Mouse (Mus musculus): ENCODE results near the gene 1700061G19Rik.

Gene 1700061G19Rik

DNA sequence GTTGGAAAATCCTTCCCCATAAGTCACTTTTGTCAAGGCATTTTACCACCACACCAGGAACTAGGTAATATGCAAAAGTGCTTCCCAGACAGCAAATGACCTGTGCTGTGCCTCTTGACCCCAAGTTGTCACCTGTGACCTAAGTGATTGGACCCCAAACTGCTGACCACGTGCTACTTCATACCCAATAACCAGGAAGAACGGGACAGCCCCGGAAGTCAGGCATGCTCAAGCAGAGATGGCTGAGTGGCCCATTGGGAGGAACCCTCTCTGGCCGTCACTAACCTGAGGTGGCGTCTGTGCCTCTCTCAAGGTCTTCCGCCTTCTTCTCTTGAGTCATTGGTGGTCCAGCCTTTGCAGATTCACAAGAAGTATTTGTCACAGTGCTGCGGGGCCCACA, 2.8 kb upstream of the 1700061G19Rik start:
- no peak for DNase-seq

DNA sequence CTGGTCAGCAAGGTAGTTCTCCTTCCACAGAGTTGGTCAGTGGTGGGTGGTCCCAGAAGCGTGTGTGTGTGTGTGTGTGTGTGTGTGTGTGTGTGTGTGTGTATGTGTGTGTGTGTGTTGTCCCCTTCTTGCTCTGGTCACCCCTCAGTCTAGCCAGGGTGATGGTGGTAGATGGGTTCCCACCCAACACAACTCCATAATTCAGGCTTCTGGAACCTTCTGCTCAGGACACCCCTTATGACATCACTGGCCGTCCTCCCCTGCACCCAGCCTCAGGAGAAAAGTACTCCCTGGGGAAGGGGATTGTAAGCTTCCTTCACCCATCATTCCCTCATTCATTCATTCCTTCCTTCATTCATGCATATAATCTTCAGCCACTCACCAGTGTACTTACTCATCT, 1.0 kb upstream of the 1700061G19Rik start, which contains the start of gene Acsbg2:
Gene Acsbg2, minus strand, starts transcription at position 211 of the 400 bp plus-strand sequence.
- DNase-seq: no peak

DNA sequence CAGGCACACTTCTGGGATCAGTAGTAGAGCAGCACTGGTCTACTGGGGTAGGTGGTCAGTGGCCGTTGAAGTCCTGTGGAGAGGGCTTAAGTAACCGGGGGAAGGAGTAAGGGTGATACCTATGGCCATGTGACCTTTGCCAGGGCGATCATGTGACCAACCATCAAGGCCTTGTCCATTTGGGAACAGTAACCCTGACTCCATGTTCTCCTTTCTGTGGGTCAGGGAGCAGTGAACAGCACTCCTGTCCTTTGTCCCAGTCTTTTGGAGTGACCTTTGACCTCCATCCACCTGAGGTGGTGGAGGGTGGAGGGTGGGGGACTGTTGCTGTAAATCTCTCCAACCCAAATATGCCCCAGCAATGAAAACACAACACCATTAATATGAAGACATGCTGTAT, 1.2 kb downstream of the 1700061G19Rik start:
- DNase-seq: no peak

GRCm38 (mm10) chr17:56876981-56877380, 1.7 kb downstream of the 1700061G19Rik start:
- no peak for DNase-seq

- DNase-seq: no peak
These were observed 2.1 kb downstream of the 1700061G19Rik start for GRCm38 (mm10) chr17:56877426-56877825.

GRCm38 (mm10) chr17:56883612-56884011, 8.3 kb downstream of the 1700061G19Rik start:
- DNase-seq: no peak

GRCm38 (mm10) chr17:56884331-56884730, 9.1 kb downstream of the 1700061G19Rik start:
- DNase-seq: no peak

DNA sequence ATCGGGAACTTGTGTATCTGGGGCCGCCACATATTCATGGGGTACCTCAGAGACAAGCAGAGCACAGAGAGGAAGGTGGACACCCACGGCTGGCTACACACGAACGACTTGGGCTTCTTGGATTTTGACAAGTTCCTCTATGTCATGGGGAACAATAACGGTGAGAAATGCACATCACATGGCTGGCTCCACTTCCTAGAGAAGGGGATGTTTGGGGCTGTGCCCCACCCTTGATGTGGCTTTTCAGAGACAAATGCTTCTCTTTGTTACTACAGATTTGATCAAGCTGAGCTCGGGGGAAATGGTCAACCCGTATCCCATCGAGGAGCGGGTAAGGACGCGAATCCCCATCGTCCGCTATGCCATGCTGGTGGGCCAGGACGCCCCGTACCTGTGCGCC, 9.5 kb downstream of the 1700061G19Rik start:
- no peak for DNase-seq

GRCm38 (mm10) chr17:56888050-56888449, 12.8 kb downstream of the 1700061G19Rik start:
- no peak for DNase-seq

- DNase-seq: no peak
These were observed 14.7 kb downstream of the 1700061G19Rik start for GRCm38 (mm10) chr17:56890018-56890417.

DNA sequence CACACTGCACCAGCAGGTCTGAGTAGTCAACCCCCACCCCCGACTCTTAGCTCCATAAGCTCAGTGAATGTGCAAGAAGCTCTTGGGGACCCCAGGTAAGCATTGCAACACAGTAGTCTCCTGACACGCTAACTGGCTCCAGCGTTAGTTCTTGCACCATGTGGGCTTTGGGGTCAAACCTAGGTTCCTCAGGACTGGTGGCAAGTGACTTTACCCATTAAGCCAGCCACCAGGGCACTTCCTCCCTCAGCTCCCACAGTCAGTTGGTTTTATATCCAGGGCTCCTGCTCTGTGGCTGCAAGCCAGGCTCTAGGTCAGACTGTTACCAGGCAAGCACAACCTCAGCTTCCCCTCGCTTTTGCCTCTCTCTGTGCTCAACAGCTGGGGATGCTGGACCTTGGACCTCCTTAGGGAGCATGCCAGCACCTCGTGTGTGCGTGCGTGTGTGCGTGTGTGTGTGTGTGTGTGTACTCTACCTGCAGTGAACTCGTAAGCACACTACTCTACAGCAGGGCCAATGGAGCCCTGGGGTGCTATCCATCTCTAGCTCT, 20.2 kb downstream of the 1700061G19Rik start:
- no peak for DNase-seq

GRCm38 (mm10) chr17:56896513-56897129, 21.3 kb downstream of the 1700061G19Rik start:
- DNase-seq: no peak

GRCm38 (mm10) chr17:56897630-56898195, 22.4 kb downstream of the 1700061G19Rik start:
- DNase-seq: peak; percentile 73

DNA sequence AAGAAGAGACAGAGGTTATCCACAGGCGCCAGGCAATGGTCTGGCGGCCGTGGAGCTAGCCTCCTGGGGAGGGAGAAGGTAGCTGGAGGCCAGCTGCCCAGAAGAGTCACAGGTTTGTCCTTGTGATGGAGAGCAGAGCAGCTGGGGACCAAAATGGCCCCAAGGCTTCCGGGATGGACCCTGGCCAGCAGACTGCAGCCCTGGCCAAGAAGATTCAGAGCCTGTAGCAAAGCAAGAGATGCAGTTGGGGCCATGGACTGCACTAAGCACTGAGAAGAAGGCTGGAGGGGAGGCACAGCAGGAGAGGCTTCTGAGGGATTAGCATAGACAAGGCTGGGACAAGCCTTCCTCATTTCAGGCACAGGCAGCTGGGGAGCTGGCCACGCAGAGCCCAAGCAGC, 27.4 kb downstream of the 1700061G19Rik start:
- DNase-seq: no peak

DNA sequence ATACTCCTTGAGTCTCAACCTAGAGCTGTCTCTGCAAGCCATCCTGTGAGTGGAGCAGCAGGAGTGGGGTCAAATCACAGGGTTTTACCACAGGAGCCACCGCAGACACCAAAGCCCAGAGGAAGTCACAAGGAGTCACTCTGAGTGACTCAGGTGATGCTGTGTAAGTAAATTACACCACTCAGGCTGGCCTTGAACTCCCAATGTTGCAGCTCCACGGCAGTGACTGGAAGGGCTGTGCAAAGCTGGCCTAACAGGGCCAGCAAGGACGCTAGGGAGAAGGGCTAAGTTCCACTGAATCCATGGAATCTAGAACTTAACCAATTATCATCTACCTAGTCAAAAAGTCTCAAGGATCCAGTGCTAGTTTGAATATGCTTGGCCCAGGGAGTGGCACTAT, 30.9 kb downstream of the 1700061G19Rik start:
- DNase-seq: no peak

DNA sequence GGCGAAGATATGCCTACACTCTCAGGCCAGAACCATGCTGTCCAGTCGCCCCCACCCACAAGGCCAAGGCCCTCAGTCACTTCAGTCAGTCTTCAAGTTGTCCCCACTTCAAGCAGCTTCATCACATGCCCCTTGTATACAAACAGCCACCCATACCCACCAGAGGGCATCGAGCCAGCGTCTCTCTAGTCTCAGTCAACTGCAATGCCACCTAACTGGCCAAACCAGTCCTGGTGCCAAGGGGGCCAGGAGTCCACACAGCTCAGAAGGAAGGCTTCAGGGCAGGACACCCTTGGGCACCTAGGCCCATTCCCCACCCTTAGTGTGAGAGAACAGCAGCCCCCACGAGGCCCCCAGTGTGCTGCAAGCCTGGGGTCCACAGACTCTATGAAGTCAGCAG, 31.8 kb downstream of the 1700061G19Rik start:
- DNase-seq: no peak

DNA sequence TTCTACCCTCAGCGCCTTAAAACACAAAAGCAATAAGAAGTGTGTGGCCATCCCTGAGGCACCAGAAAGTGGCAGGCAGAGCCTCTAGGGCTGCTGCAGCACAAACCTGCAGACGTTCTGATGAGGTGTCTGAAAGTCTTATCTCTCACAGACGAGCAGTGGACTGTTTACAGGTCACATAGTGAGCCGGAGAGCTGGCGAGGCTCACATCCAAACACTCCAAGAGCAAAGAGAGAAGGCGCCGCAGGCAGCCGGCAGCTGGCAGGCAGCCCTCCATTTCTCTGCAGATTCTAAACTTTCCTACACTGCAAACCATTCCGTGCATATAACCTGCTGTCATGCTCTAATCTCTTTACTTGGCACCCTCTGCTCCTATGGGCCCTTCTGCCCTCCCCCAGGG, 32.6 kb downstream of the 1700061G19Rik start:
- DNase-seq: no peak

DNA sequence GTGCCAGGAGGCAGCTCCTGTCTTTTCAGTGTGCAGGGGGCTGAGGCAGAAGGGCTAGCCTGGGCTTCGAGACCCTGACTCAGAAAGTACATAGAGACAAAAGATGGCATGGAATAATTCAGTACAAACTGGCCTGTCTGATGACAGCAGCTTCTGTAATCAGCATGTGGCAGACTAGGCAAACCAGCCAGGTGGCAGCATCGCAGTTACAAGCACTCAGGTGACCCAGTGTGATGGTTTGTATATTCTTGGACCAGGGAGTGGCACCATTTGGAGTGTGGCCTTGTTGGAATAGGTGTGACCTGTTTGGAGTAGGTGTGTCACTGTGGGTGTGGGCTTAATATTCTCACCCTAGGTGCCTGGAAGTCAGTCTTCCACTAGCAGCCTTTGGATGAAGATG, 34.5 kb downstream of the 1700061G19Rik start:
- peak; percentile 45 for DNase-seq

DNA sequence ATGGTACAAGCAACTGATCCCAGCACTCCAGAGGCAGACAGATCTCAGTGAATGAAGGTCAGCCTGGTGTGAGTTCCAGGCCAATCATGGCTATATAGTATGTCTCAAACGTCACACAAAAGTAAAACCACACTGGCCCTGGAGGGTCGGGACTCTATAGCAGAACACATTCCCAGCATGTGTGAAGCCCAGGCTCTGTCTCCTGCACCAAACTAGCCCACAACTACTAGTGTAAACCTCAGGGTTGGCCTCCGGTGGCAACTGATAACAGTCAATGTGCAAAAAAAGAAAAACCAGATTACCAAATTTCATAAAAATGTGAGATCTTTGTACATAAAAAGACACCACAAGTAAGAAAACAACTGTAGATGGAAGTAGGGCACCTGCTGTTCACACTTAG, 37.7 kb downstream of the 1700061G19Rik start:
- no peak for DNase-seq

DNA sequence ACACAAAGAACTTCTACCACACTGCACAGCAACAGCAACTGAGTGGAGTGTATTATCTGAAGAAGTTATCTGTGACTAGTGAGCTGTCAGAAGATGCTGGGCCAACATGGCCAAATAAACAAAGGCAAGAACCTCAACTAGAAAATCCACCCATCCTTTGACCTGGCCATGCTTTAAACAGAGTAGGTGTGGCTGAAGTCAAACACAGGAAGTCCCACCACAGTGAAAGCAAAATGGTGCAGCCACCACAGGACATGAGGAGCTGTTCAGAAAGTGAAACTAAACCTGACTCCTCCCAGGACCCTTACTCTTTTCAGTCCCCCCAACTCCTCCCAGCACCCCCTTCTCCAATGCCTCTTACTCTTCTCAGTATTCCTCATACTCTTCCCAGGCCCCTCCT, 38.2 kb downstream of the 1700061G19Rik start:
- DNase-seq: no peak

GRCm38 (mm10) chr17:56917166-56917565, 41.9 kb downstream of the 1700061G19Rik start:
- no peak for DNase-seq

GRCm38 (mm10) chr17:56919725-56920124, 44.4 kb downstream of the 1700061G19Rik start:
- no peak for DNase-seq

- no peak for DNase-seq
These were observed 50.7 kb downstream of the 1700061G19Rik start for GRCm38 (mm10) chr17:56925998-56926397.

DNA sequence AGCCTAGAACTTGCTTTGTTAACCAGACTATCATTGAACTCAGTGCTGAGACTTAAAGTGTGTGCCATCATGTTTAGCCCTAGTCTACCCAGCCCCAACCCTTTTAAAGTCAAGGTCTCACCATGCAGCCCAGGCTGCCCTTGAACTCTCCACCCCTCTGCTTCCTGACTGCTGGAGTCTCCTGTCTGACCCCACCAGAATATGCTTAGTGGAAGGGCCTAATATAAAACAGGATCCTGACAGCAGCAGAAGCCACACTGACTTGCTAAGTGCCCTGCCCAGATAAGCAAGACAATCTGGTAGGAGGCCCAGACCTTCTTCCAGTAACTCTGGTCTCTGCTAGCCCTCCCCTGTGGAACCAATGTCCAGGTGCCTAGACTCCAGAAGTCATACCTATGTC, 53.8 kb downstream of the 1700061G19Rik start:
- no peak for DNase-seq

DNA sequence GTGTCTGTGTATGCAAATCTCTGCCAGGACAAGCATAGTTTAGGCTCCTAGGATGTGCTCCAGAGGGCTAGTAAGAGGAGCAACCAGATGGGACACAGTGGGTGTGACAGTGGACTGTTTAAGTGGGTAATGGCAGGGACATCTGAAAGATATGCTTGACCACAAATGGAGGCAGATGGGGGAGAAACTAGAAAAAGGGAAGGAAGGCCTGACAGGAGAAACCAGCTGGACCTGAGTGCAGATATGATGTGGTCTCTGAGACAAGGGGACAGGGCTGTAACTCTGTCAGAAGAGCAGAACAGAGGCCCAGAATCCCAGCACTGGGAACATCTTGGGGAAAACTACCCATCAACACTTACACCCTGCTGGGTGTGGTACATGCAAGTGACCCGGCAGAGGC, 54.3 kb downstream of the 1700061G19Rik start:
- no peak for DNase-seq
